Mouse (Mus musculus): ENCODE data around the gene Pkn1.

Gene Pkn1

GRCm38 (mm10) chr8:83724697-83725482, 25.9 kb upstream of the Pkn1 start:
- peak; percentile 94 for DNase-seq (ENCODE audit: low read depth, low spot score)

- DNase-seq (ENCODE audit: low read depth, low spot score): no peak
These were observed 24.6 kb upstream of the Pkn1 start for GRCm38 (mm10) chr8:83723447-83724083.

DNA sequence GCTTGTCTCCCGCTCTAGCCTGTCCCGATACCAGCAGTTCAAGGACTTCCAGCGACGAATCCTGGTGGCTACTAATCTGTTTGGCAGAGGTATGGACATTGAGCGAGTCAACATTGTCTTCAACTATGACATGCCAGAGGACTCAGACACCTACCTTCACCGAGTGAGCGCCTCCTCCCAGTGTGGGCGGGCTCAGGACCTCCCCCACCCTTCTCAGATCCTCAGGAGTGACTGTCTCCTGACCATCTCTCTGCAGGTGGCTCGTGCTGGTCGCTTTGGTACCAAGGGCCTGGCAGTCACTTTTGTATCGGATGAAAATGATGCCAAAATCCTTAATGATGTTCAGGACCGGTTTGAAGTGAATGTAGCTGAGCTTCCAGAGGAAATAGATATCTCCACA, 23.7 kb upstream of the Pkn1 start:
- DNase-seq (ENCODE audit: low read depth, low spot score): no peak

GRCm38 (mm10) chr8:83721405-83722025, 22.5 kb upstream of the Pkn1 start:
- no peak for DNase-seq (ENCODE audit: low read depth, low spot score)

DNA sequence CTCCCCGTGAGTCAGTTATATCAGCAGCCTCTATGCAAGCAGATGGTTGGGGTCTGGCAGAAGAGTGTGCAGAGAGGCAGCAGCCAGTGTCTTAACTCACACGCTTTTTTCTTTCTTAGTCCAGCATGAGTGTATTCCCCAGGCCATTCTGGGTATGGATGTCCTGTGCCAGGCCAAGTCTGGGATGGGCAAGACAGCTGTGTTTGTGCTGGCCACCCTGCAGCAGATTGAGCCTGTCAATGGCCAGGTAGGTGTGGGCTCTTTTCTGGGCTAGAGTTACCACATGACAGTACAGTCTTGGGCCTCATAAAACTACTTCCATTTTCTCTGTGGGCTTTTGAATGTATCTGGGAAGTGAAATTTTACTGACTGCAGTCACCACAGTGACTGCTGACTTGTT, 20.7 kb upstream of the Pkn1 start:
- no peak for DNase-seq (ENCODE audit: low read depth, low spot score)

- no peak for DNase-seq (ENCODE audit: low read depth, low spot score)
These were observed 20.1 kb upstream of the Pkn1 start for GRCm38 (mm10) chr8:83719048-83719447.

- no peak for DNase-seq (ENCODE audit: low read depth, low spot score)
These were observed 17.6 kb upstream of the Pkn1 start for GRCm38 (mm10) chr8:83716563-83716962.

DNA sequence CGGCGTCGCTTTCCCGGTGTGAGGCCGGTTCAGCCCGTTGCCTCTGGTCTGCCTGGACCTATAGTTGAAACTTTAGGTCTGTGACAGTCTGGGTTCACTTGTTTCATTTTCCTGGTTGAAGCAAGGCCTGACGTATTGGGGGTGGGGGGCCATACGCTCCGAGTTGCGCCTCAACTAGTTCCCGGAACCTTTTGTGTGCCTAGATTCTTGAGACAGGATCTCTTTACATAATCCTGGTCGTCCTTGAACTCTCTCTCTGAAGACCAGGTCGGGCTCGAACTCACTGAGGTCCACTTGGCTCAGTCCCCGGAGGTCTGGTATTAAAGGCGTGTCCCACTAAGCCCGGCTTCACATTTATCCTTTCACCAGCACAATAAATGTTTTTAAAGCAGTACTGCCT, 16.8 kb upstream of the Pkn1 start:
- DNase-seq (ENCODE audit: low read depth, low spot score): peak; percentile 71

- DNase-seq (ENCODE audit: low read depth, low spot score): peak; percentile 100
These were observed 16.2 kb upstream of the Pkn1 start, which contains the start of gene Ddx39 for GRCm38 (mm10) chr8:83715031-83715690. Ddx39 (plus strand) TSS chr8:83715177.

- DNase-seq (ENCODE audit: low read depth, low spot score): no peak
These were observed 15.7 kb upstream of the Pkn1 start for GRCm38 (mm10) chr8:83714676-83715030.

DNA sequence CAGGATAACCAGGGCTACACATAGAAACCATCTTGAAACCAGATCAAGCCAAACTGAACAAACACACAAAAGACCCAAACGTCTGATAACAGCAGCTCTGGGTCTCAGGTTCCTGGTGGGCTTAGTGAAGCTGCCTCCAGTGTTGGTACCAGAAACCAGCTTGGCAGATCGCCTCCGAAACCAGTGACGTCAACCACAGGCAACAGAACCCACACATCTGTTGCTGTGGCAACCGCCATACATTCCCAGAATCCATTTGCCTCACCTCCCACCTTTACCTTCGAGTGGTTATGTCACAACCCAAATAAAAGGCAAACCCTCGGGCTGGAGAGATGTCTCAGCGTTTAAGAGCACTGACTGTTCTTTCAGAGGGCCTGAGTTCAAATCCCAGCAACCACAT, 8.6 kb upstream of the Pkn1 start:
- DNase-seq (ENCODE audit: low read depth, low spot score): no peak

DNA sequence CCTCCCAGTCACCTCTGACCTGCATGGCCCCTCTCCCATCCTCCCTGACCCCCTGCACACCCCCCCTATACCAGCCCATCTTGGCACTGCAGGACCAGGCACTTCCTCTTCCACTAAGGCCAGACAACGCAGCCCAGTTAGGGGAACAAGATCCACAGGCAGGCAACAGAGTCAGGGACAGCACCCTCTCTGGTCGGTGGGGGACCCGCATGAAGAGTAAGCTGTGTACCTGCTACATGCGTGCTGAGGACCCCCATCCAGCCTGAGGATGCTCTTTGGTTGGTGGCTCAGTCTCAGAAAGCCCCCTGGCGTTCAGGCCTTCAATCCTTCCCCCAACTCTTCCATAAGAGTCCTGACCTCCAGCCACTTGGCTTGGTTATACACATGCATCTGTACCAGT, 7.4 kb upstream of the Pkn1 start:
- peak; percentile 95 for DNase-seq (ENCODE audit: low read depth, low spot score)

DNA sequence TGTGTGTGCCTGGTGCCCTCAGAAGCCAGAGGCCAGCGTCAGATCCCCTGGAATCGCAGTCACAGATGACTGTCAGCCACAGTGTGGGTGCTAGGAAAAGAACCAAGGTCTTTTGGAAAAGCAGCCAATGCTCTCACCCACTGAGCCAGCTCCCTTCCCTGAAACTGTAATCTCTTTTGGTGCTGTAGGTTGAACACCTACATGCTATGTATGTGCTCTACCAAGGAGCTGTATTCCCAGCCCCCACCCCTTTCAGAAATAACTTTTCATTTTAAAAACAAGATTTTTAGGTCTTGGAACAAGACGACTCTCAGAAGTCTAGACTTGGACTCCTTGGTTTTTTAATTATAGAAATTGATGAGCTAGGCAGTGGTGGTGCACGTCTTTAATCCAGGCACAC, 4.4 kb upstream of the Pkn1 start:
- DNase-seq (ENCODE audit: low read depth, low spot score): no peak

- no peak for DNase-seq (ENCODE audit: low read depth, low spot score)
These were observed 1.6 kb upstream of the Pkn1 start for GRCm38 (mm10) chr8:83700423-83701085.

GRCm38 (mm10) chr8:83699566-83699965, 587 bp upstream of the Pkn1 start:
- DNase-seq (ENCODE audit: low read depth, low spot score): no peak

DNA sequence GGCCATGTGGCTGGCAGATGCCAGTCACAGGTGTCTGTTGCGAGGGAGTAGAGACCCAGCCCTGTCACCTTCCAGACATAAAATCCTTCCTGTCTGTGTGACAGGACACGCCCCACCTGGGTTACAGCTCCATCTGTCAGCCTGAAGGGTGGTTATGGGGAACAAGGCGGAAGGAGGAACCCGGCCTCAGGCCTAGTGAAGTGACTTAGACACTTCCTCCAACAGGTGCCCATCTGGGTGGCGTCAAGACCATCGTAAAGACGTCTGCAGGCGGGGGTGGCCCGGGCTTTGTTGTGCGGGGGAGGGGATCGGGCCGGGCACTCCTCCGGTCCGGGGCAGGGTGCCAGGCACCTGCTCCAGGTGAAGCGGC, 703 bp downstream of the Pkn1 start:
- DNase-seq (ENCODE audit: low read depth, low spot score): peak; percentile 35

DNA sequence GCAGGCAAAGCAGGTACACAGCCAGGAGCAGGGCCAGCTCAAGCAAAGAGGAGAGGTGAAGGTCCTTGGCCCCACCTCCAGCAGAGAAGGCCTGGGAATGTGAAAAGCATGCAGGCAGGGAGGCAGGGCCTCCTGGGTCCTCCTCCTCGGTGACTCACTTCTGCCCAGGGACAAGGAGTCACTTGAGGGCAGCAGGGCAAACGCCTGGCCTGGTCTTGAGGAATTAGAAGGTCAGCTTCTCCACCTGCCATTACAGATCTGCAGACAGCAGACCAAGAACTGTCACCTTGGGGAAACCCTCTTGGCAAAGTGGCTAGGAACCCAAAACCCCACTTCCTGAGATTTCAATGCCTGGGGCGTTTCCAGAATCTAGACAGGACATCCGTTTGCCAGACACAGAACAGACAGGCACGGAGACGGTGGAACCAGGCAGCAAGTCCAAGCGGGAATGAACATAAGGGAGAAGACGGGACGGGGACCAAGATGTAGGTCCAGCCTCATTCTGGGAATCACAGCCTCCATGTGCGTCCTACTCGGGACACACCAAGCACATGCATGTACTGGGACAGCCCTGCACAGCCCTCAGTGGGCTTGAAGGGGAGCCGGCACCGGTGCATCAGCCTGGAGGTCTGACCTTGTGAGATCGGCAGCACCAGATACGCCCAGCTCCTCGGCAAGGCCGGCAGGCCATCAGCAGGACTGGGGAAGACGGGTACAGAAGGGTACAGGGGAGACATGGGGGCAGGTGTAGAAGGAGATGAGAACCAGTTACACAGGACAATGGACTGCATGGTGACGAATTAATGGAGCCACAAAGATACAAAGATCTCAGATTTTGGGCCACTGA, 1.4 kb downstream of the Pkn1 start:
- no peak for DNase-seq (ENCODE audit: low read depth, low spot score)

DNA sequence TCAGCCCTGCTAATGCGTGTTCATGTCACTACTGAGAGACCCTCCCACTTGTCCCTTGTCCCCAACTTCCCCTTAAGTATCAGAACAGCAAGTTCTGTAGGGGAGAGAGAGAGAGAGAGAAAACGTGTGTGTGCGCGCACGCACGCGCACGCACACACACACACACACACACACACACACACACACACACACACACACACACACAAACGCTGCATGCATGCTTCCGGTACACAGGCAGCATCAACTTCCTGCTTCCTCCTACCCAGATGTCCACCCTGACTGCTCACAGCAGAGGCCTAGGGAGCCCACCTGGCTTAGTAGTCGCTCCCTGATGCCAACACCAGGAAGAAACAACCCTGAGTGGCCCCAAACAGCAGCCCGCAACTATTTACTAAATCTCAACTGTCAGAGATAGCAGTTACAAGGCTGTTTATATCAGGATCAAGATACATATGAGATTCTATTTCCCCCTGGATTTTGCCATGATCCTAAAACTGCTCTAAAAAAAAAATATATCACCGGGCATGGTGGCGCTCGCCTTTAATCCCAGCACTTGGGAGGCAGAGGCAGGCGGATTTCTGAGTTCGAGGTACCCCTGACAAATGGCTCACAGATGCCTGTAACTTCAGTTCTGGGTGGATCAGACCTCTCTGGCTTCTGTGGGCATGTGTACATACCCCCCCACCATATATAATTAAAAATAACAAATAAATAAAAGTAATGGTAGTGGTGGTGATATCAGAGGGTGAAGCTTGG, 3.5 kb downstream of the Pkn1 start:
- DNase-seq (ENCODE audit: low read depth, low spot score): no peak

- no peak for DNase-seq (ENCODE audit: low read depth, low spot score)
These were observed 4.4 kb downstream of the Pkn1 start for GRCm38 (mm10) chr8:83694369-83695160.
